Mouse (Mus musculus): ENCODE measurements at regions not wholly inside any gene's neighbourhood (a gene's known extent, or its start where the extent isn't known, plus 50 kb on each side); places are given as distances from the start of the nearest gene placed in this dataset.

GRCm38 (mm10) chr5:80484676-80485075 is 535.3 kb upstream of the Adgrl3 start:
- no peak for DNase-seq

- no peak for DNase-seq
These were observed 531.6 kb upstream of the Adgrl3 start for GRCm38 (mm10) chr5:80488332-80488731.

GRCm38 (mm10) chr5:80508672-80509071 is 511.3 kb upstream of the Adgrl3 start:
- peak; percentile 2 for DNase-seq

- DNase-seq = no peak
These were observed 479.9 kb upstream of the Adgrl3 start for GRCm38 (mm10) chr5:80539997-80540396.

- no peak for DNase-seq
These were observed 468.3 kb upstream of the Adgrl3 start for GRCm38 (mm10) chr5:80551673-80552072.

GRCm38 (mm10) chr5:80578741-80579140 is 441.2 kb upstream of the Adgrl3 start:
- no peak for DNase-seq

- DNase-seq = no peak
These were observed 408.4 kb upstream of the Adgrl3 start for GRCm38 (mm10) chr5:80611571-80611970.

GRCm38 (mm10) chr5:80627225-80627624 is 392.7 kb upstream of the Adgrl3 start:
- no peak for DNase-seq

GRCm38 (mm10) chr5:80659043-80659442 is 360.9 kb upstream of the Adgrl3 start:
- DNase-seq = no peak

GRCm38 (mm10) chr5:80659530-80659929 is 360.4 kb upstream of the Adgrl3 start:
- no peak for DNase-seq

- DNase-seq = no peak
These were observed 349.5 kb upstream of the Adgrl3 start for GRCm38 (mm10) chr5:80670258-80670947.

- DNase-seq = no peak
These were observed 336.5 kb upstream of the Adgrl3 start for GRCm38 (mm10) chr5:80683431-80683830.

- DNase-seq = no peak
These were observed 319.1 kb upstream of the Adgrl3 start for GRCm38 (mm10) chr5:80700848-80701247.

GRCm38 (mm10) chr5:80704732-80705131 is 315.2 kb upstream of the Adgrl3 start:
- DNase-seq = no peak

GRCm38 (mm10) chr5:80706645-80707056 is 313.3 kb upstream of the Adgrl3 start:
- no peak for DNase-seq
